Mouse (Mus musculus): ENCODE data around the gene Prok1. TPM values are rescaled to one million over a fixed set of nuclear protein-coding genes. Genes with fewer than 3 reads are reported as not detected.

Gene Prok1
- polyA plus RNA-seq, 1 experiment from 2014 or later = 0.15 TPM

DNA sequence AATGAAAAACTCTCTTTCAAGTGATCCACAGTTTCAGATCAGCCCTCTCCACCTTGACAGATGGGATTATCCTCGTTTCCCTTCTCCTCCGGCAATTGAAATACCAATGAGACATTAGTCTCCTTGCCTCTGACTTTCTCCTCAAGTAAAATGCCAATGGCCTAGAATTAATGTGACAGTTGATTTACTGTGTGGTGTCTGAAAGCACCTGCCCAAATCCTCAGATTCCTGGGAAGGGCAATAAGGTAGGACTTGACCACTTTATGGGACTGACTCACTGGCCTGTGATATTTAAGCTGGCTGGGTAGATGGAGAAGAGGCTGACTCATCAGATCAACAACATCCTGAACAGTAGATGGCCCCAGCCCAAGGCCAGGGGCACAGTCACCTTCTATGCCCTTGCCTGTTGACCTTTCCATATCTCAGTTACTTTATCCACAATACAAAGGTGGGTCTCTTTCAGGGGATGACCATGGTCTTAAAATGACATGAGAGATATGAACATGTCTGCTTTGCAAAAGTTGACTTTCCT is 27.4 kb upstream of the Prok1 start:
- no peak overlapping the region for H3K4me2 ChIP-seq (ENCODE audit: low read depth, low read length)
- WGBS = 46% methylated on average over 2 of the region's 2 CpGs
- no peak overlapping the region for H3K9ac ChIP-seq (ENCODE audit: low read length)
- no peak overlapping the region for H3K27ac ChIP-seq (ENCODE audit: low read length)
- H3K27me3 ChIP-seq (ENCODE audit: control insufficient read depth, insufficient read depth, low read length) = no peaks in the 10 kb centered on the region
- ATAC-seq (ENCODE audit: insufficient read depth, low FRiP score) = no peak
- no peaks in the 10 kb centered on the region for H3K4me1 ChIP-seq (ENCODE audit: control insufficient read depth, insufficient read depth, low read length)
- H3K36me3 ChIP-seq (ENCODE audit: control insufficient read depth, insufficient read depth, low read length) = no peaks in the 10 kb centered on the region
- H3K4me3 ChIP-seq (replicated peaks; ENCODE audit: low read length) = no peak overlapping the region
- H3K9me3 ChIP-seq (replicated peaks; ENCODE audit: control insufficient read depth, low read length) = no peaks in the 10 kb centered on the region

DNA sequence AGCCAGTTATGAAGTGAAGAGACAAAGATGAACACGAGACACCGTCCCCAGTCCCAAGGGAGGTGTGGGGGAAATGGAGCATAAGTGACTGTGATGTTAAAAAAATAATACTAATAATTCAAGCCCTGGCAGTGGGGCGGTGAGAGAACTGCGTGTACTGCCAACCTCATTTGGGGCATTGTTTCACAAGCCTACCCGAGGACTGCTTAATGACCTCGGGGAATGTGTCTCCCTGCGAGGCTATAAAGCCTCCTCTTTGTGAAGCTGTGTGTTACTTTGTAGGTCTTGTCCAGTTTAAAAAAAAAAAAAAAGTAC is 22.3 kb upstream of the Prok1 start:
- no peak overlapping the region for H3K4me2 ChIP-seq (ENCODE audit: low read depth, low read length)
- H3K27ac ChIP-seq (ENCODE audit: low read length) = no peak overlapping the region
- 53% methylated on average over 7 of the region's 7 CpGs for WGBS
- no peak for ATAC-seq (ENCODE audit: insufficient read depth, low FRiP score)
- 0 out of 2 replicates have a peak, but pooled peaks cover 3% of the 10 kb centered on the region for H3K4me1 ChIP-seq (ENCODE audit: control insufficient read depth, insufficient read depth, low read length)
- no peaks in the 10 kb centered on the region for H3K36me3 ChIP-seq (ENCODE audit: control insufficient read depth, insufficient read depth, low read length)
- H3K4me3 ChIP-seq (replicated peaks; ENCODE audit: low read length) = no peak overlapping the region
- H3K9me3 ChIP-seq (replicated peaks; ENCODE audit: control insufficient read depth, low read length) = no peaks in the 10 kb centered on the region
- no peak overlapping the region for H3K9ac ChIP-seq (ENCODE audit: low read length)
- no peaks in the 10 kb centered on the region for H3K27me3 ChIP-seq (ENCODE audit: control insufficient read depth, insufficient read depth, low read length)

DNA sequence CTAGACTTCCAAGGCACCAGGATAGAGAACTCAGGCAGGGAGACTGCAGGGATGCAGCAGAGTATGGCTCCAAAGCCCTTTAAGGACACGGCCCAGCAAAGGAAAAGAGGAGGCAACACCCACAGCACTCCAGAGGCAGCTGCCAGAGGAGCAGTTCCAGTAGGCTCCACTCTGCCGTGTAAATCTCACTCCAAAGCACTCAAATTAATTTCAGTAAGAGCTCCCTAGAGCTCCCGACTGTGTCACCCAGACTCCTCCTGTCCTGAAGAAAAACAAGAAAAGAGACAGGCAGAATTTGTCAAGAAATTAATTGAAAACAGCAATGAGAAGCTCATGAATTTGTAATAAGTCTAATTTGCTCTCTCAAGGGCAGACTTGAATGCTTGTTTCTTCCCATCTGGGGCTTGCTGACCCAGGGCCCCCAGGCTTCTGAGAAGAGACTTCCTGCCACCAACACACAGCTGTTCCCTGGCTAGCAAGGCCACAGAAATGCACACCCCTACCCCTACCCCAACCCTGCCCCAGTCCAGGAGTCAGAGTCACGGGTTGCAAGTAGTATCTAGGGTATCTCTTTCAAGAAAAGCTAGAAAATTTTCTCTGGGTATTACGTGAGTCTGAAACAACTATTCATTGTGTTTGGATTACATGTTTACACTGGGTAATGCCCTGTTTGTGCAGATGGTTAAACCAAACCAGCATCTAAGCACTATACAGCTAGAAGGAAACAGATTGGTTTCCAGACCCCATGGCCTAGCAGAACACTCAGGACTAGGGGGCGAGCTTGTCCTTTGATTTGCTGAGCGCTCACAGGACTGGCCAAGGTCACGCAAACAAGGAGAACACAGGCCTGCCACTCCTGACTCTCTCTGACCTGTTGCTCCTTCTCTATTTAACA is 21.7 kb upstream of the Prok1 start:
- Histone ChIP-seq H3K27me3 (ENCODE audit: control insufficient read depth, insufficient read depth, low read length) (no peaks in the 10 kb centered on the region), H3K36me3 (ENCODE audit: control insufficient read depth, insufficient read depth, low read length) (no peaks in the 10 kb centered on the region), H3K9ac (ENCODE audit: low read length) (no peak overlapping the region), H3K4me2 (ENCODE audit: low read depth, low read length) (no peak overlapping the region), H3K27ac (ENCODE audit: low read length) (peak overlapping the region; percentile 21; the same call in 1 of the 2 replicates), H3K9me3 (replicated peaks; ENCODE audit: control insufficient read depth, low read length) (no peaks in the 10 kb centered on the region), H3K4me3 (replicated peaks; ENCODE audit: low read length) (no peak overlapping the region), H3K4me1 (ENCODE audit: control insufficient read depth, insufficient read depth, low read length) (0 out of 2 replicates have a peak, but pooled peaks cover 3% of the 10 kb centered on the region)
- WGBS = 39% methylated on average over 8 of the region's 8 CpGs
- no peak for ATAC-seq (ENCODE audit: insufficient read depth, low FRiP score)

DNA sequence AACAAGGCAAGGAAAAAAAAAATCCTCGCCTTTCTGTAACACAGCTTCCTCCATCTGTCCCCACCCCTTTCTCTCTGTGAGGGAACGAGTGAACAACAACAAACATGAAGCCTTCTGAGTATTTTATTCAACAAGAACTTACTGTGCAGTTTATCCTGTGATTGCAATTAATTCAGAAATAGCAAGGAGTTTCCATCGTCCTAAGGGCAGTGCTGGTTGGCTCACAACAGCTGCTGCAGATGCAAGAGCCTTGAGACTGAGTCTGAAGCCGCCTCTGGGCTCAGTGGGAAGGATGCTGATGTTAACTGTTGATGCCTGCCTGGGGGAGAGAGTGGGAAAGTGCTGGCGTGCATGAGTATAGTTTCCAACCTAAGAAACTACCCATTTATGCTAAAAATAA is 18.4 kb upstream of the Prok1 start:
- WGBS = 60% methylated on average over 5 of the region's 5 CpGs
- H3K27ac ChIP-seq (ENCODE audit: low read length) = no peak overlapping the region
- H3K4me1 ChIP-seq (ENCODE audit: control insufficient read depth, insufficient read depth, low read length) = 0 out of 2 replicates have a peak, but pooled peaks cover 3% of the 10 kb centered on the region
- ATAC-seq (ENCODE audit: insufficient read depth, low FRiP score) = no peak
- H3K36me3 ChIP-seq (ENCODE audit: control insufficient read depth, insufficient read depth, low read length) = no peaks in the 10 kb centered on the region
- no peak overlapping the region for H3K4me2 ChIP-seq (ENCODE audit: low read depth, low read length)
- no peaks in the 10 kb centered on the region for H3K9me3 ChIP-seq (replicated peaks; ENCODE audit: control insufficient read depth, low read length)
- H3K4me3 ChIP-seq (replicated peaks; ENCODE audit: low read length) = no peak overlapping the region
- no peaks in the 10 kb centered on the region for H3K27me3 ChIP-seq (ENCODE audit: control insufficient read depth, insufficient read depth, low read length)
- no peak overlapping the region for H3K9ac ChIP-seq (ENCODE audit: low read length)

DNA sequence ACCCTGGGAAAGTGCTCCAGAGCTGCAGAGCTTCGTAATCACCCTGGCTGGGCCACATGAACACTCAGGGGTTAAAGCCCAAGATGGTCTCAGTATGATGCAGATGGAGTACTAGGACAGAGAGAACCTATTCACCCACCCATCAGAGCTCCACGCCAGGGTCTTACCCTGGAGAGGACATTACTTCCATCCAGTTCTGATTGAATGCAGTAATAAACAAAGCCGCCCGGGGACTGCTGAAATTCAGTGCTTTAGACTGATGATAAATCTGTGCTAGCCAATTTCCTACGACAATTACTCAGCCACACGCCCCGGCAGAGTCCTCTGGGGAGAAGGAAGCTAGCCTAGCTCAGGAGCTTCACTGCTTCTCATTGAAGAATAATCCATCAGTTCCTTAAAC is 17.2 kb upstream of the Prok1 start:
- no peak for ATAC-seq (ENCODE audit: insufficient read depth, low FRiP score)
- WGBS = 39% methylated on average over 7 of the region's 7 CpGs
- Histone ChIP-seq H3K27ac (ENCODE audit: low read length) (no peak overlapping the region), H3K36me3 (ENCODE audit: control insufficient read depth, insufficient read depth, low read length) (no peaks in the 10 kb centered on the region), H3K4me2 (ENCODE audit: low read depth, low read length) (no peak overlapping the region), H3K4me1 (ENCODE audit: control insufficient read depth, insufficient read depth, low read length) (0 out of 2 replicates have a peak, but pooled peaks cover 2% of the 10 kb centered on the region), H3K27me3 (ENCODE audit: control insufficient read depth, insufficient read depth, low read length) (no peaks in the 10 kb centered on the region), H3K4me3 (replicated peaks; ENCODE audit: low read length) (no peak overlapping the region), H3K9ac (ENCODE audit: low read length) (no peak overlapping the region), H3K9me3 (replicated peaks; ENCODE audit: control insufficient read depth, low read length) (no peaks in the 10 kb centered on the region)

DNA sequence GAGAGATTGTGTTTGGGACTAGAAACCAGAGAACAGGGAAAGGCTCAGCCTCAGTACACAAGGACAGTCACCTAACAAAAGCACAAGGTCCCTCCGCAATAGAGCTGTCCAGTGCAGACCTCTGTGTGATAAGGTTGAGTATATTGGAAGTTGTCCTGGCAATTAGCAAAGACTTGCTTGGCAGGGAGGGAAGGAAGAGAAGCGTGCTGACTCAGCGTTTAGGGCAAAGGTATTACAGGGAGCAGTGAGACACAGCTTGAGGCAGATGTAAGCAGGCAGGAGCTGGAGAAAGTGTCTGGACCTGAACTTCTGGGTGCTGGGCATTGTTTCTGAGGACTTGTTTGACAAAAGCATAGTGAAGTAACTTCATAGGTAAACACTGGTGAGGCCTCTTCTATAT is 16.5 kb upstream of the Prok1 start:
- H3K27ac ChIP-seq (ENCODE audit: low read length) = no peak overlapping the region
- no peaks in the 10 kb centered on the region for H3K9me3 ChIP-seq (replicated peaks; ENCODE audit: control insufficient read depth, low read length)
- H3K9ac ChIP-seq (ENCODE audit: low read length) = no peak overlapping the region
- no peak overlapping the region for H3K4me2 ChIP-seq (ENCODE audit: low read depth, low read length)
- no peaks in the 10 kb centered on the region for H3K27me3 ChIP-seq (ENCODE audit: control insufficient read depth, insufficient read depth, low read length)
- H3K36me3 ChIP-seq (ENCODE audit: control insufficient read depth, insufficient read depth, low read length) = no peaks in the 10 kb centered on the region
- no peaks in the 10 kb centered on the region for H3K4me1 ChIP-seq (ENCODE audit: control insufficient read depth, insufficient read depth, low read length)
- WGBS = 74% methylated on average over 3 of the region's 3 CpGs
- no peak overlapping the region for H3K4me3 ChIP-seq (replicated peaks; ENCODE audit: low read length)
- no peak for ATAC-seq (ENCODE audit: insufficient read depth, low FRiP score)

DNA sequence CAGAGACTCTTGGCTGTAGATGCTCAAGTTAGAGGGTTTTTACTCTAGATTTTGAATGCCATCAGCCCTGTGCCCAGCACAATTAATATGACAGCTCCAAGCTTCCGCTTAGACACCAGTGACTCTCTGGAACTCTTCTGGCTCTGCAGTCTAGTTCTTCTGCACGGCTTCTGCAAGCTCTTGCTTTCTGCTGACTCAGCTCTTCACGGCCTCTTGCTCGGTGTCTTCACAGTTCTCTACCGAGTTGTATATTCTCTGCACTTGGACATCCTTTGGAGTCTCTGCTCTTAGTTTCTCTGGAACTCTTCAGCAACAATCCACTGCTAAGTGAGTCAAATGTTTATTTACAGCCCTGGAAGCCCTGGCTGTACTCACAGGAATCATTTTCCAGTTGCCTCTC is 14.4 kb upstream of the Prok1 start:
- 56% methylated on average over 5 of the region's 5 CpGs for WGBS

DNA sequence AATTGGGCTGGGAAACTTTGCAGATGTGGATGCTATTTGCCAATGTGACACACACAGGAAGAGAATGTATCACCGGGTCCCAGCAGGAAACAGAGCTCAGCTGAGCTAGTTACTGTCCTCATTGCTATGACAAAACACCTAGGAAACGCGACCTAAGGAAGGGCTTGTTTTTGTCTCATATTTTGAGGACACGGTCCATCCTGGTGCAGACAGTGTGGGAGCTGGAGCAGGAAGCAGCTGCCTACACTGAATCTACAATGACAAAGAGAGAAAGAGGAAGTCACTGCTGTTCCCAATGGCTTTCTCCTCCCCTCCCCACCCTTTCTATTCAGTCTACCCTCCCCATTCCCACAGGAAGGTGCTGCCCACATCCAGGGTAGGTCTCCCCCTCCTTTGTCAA is 12.5 kb upstream of the Prok1 start:
- 62% methylated on average over 4 of the region's 4 CpGs for WGBS
- no peaks in the 10 kb centered on the region for H3K9me3 ChIP-seq (replicated peaks; ENCODE audit: control insufficient read depth, low read length)
- H3K27ac ChIP-seq (ENCODE audit: low read length) = no peak overlapping the region
- ATAC-seq (ENCODE audit: insufficient read depth, low FRiP score) = no peak
- no peaks in the 10 kb centered on the region for H3K36me3 ChIP-seq (ENCODE audit: control insufficient read depth, insufficient read depth, low read length)
- H3K4me1 ChIP-seq (ENCODE audit: control insufficient read depth, insufficient read depth, low read length) = no peaks in the 10 kb centered on the region
- no peak overlapping the region for H3K4me2 ChIP-seq (ENCODE audit: low read depth, low read length)
- no peak overlapping the region for H3K4me3 ChIP-seq (replicated peaks; ENCODE audit: low read length)
- H3K9ac ChIP-seq (ENCODE audit: low read length) = no peak overlapping the region
- no peaks in the 10 kb centered on the region for H3K27me3 ChIP-seq (ENCODE audit: control insufficient read depth, insufficient read depth, low read length)

More for the DNA sequence above, 14.4 kb upstream of the Prok1 start:
- no peaks in the 10 kb centered on the region for H3K36me3 ChIP-seq (ENCODE audit: control insufficient read depth, insufficient read depth, low read length)
- no peaks in the 10 kb centered on the region for H3K9me3 ChIP-seq (replicated peaks; ENCODE audit: control insufficient read depth, low read length)
- no peaks in the 10 kb centered on the region for H3K27me3 ChIP-seq (ENCODE audit: control insufficient read depth, insufficient read depth, low read length)
- H3K9ac ChIP-seq (ENCODE audit: low read length) = no peak overlapping the region
- H3K4me3 ChIP-seq (replicated peaks; ENCODE audit: low read length) = no peak overlapping the region
- no peak overlapping the region for H3K27ac ChIP-seq (ENCODE audit: low read length)
- no peak overlapping the region for H3K4me2 ChIP-seq (ENCODE audit: low read depth, low read length)
- no peak for ATAC-seq (ENCODE audit: insufficient read depth, low FRiP score)
- no peaks in the 10 kb centered on the region for H3K4me1 ChIP-seq (ENCODE audit: control insufficient read depth, insufficient read depth, low read length)

DNA sequence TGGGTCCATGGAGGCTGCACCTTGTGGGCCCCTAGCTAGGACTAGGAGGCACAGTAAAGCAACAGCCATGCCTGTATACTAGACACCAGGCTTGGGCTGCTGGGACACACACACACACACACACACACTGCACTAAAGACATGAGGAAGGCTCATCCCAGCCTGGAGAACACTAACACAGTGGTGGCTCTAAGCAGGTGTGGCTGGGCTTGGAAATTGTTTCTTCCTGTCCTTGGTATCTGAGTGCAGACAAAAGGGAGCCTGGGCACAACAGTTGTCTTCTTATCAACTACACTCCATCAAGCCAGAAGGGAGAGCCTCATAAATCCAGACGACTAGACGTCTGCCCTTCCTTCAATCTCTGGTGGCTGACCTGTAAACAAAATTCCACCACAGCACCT is 10.8 kb upstream of the Prok1 start:
- H3K36me3 ChIP-seq (ENCODE audit: control insufficient read depth, insufficient read depth, low read length) = no peaks in the 10 kb centered on the region
- no peaks in the 10 kb centered on the region for H3K9me3 ChIP-seq (replicated peaks; ENCODE audit: control insufficient read depth, low read length)
- no peak for ATAC-seq (ENCODE audit: insufficient read depth, low FRiP score)
- H3K27ac ChIP-seq (ENCODE audit: low read length) = no peak overlapping the region
- no peaks in the 10 kb centered on the region for H3K4me1 ChIP-seq (ENCODE audit: control insufficient read depth, insufficient read depth, low read length)
- H3K4me3 ChIP-seq (replicated peaks; ENCODE audit: low read length) = no peak overlapping the region
- H3K9ac ChIP-seq (ENCODE audit: low read length) = no peak overlapping the region
- WGBS = 15% methylated on average over 2 of the region's 2 CpGs
- no peak overlapping the region for H3K4me2 ChIP-seq (ENCODE audit: low read depth, low read length)
- no peaks in the 10 kb centered on the region for H3K27me3 ChIP-seq (ENCODE audit: control insufficient read depth, insufficient read depth, low read length)
